Mouse (Mus musculus) midbrain, embryonic 15.5 days (tissue): Measurements from ENCODE around the gene Strip1. TPM values are rescaled to one million over a fixed set of nuclear protein-coding genes. Genes with fewer than 3 reads are reported as not detected.

Experiments
- ATAC-seq: fragments of 200-750 bp; cut with Nextera tagmentation; replicated peaks from 2 replicates; pipeline ENCODE4 v1.8.0; 2017; ENCODE audit warnings: moderate TSS enrichment
- H3K27ac ChIP-seq: fragments of 300-500 bp; sonication (generic); 2 replicates; pipeline ENCODE4 v1.5.1; 2015; ENCODE audit warnings: mild to moderate bottlenecking, inconsistent platforms
- H3K27me3 ChIP-seq: fragments of 300-500 bp; sonication (generic); replicated peaks from 2 replicates; pipeline ENCODE4 v1.6.1; 2015; ENCODE audit warnings: inconsistent platforms
- H3K36me3 ChIP-seq: fragments of 300-500 bp; sonication (generic); replicated peaks from 2 replicates; pipeline ENCODE4 v1.6.1; 2015; ENCODE audit warnings: inconsistent platforms
- H3K4me1 ChIP-seq: fragments of 300-500 bp; sonication (generic); 2 replicates; pipeline ENCODE4 v1.6.1; 2015; ENCODE audit warnings: inconsistent platforms
- H3K4me2 ChIP-seq: fragments of 300-500 bp; sonication (generic); 2 replicates; pipeline ENCODE4 v1.6.1; 2015; ENCODE audit warnings: inconsistent platforms, mild to moderate bottlenecking, moderate library complexity
- H3K4me3 ChIP-seq: fragments of 300-500 bp; sonication (generic); 2 replicates; pipeline ENCODE4 v1.5.1; 2015; ENCODE audit warnings: mild to moderate bottlenecking, inconsistent platforms
- H3K9ac ChIP-seq: fragments of 300-500 bp; sonication (generic); 2 replicates; pipeline ENCODE4 v1.6.1; 2015; ENCODE audit warnings: mild to moderate bottlenecking, inconsistent platforms
- H3K9me3 ChIP-seq: fragments of 300-500 bp; sonication (generic); 2 replicates; pipeline ENCODE4 v1.6.1; 2016; ENCODE audit warnings: inconsistent platforms
- WGBS: fragments of 180-500 bp; shearing (Covaris S2); methylation state at CpG from one replicate; pipeline ENCODE4 v1.1.7; 2015; ENCODE audit warnings: mixed read lengths; 5-methylcytosine and 5-hydroxymethylcytosine counted together
- polyA plus RNA-seq: library from polyadenylated mRNA; unstranded; fragments of >200 nt; fragmentation: Nextera tagmentation; extraction: Ambion mirVana; gene quantifications from 2 replicates; pipeline ENCODE4 v1.2.1, GENCODE M21; 2015

Gene Strip1
- polyA plus RNA-seq: 178 and 182 TPM in 2 replicates

DNA sequence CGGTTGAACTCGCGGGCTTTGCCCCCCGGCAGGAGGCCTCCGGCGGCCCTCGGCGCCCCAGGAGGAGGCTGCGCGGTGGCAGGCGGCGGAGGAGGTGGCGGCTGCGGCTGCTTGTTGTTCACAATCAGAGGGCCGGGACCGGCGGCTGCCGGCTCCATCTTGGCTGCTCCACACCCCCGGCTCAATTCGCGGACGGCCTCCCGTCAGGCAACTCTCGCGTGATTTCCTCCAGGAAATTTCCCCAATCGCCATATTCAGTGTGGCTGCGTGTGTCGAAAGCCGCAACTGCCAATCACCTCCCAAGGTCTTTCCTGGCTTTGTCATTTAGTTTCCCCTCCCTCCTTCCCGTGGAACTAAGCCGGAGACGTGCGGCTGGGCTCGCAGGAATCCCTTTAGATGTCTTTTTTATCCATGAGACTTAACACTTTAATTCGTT is at the start of gene Strip1:
TSS of gene Strip1 (minus strand) at position 172 of the 436 bp plus-strand sequence.
- Histone ChIP-seq H3K27ac (peak within 1 kb of the TSS; percentile 99), H3K4me2 (peak within 1 kb of the TSS; percentile 64), H3K36me3 (peaks cover 11% of the 10 kb centered on the region; the same call in 1 of the 2 replicates), H3K4me3 (peak within 1 kb of the TSS; percentile 98), H3K9ac (peak within 1 kb of the TSS; percentile 100), H3K4me1 (peaks cover 24% of the 10 kb centered on the region), H3K9me3 (no peaks in the 10 kb centered on the region), H3K27me3 (no peaks in the 10 kb centered on the region)
- under 1% methylated on average over 34 of the region's 35 CpGs for WGBS
- ATAC-seq: peak; percentile 97

DNA sequence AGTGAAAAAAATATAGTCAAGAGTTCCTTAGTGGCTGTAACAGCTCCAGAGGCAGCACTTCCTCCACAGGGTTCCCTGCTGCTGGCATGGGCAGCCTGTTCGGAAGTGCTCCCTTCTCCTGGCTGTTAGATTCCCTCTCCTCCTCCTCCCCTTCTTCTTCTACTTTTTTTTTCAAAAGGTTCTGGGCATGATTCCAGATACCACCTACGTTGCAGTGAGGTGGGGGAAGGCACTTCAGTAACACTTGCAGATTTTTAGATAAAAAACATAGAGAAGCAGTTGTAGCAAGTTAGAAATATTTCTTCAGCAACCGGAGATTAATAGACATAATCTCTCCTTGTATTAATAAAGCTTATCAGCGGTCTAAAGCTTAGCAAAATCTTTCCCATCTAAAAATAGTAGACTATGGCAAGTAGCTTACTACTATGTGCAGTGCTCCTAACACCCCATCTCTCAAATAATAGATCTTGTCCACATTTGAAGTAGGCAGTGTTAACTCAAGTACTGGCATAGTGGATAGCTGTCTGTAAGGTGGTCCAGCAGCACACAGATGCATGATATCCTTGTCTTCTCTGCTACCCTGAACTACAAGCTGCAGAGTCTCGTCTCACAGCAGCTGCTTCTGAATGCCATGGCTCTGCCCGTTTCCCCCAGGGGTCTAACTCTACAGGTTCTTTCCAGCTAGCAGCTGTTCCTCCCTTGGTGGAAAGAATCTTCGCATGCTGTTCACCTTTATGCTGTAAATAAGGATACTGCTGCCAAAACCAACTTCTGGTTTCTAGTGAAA is 49.5 kb upstream of the Strip1 start:
- H3K36me3 ChIP-seq: no peaks in the 10 kb centered on the region; the same call in 1 of the 2 replicates
- H3K27me3 ChIP-seq: no peaks in the 10 kb centered on the region
- H3K4me1 ChIP-seq: peaks cover 17% of the 10 kb centered on the region
- ATAC-seq: peak; percentile 54; the same call in 1 of the 2 replicates
- no peak overlapping the region for H3K4me2 ChIP-seq
- no peak overlapping the region for H3K4me3 ChIP-seq
- 32% methylated on average over 7 of the region's 7 CpGs for WGBS
- 0 out of 2 replicates have a peak overlapping the region, but pooled peaks have one; percentile 46 for H3K27ac ChIP-seq
- H3K9ac ChIP-seq: no peak overlapping the region
- no peaks in the 10 kb centered on the region for H3K9me3 ChIP-seq

DNA sequence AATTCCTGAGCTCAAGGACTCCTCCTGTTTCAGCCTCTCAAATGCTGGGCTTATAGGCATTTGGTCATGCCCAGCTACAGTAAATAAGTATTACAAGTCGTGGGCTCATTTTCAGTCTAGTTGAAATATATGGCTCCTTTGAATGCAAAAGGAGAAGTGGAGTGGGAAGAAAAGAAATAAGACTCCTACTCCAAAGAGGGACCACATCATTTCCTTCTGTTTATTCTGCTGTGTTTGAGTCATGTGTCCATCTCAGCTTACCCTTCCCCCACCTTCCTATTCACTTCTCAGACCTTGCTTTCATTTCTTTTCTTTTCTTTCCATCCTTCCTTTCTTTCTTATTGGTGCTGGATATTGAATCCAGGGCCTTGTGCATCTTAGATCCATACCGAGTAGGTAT is 40.0 kb upstream of the Strip1 start:
- Histone ChIP-seq H3K9me3 (no peaks in the 10 kb centered on the region), H3K27me3 (no peaks in the 10 kb centered on the region), H3K36me3 (peaks cover 69% of the 10 kb centered on the region), H3K27ac (no peak overlapping the region), H3K4me1 (no peaks in the 10 kb centered on the region), H3K4me2 (no peak overlapping the region), H3K4me3 (no peak overlapping the region), H3K9ac (no peak overlapping the region)
- 88% methylated on average over 2 of the region's 2 CpGs for WGBS
- ATAC-seq: no peak

DNA sequence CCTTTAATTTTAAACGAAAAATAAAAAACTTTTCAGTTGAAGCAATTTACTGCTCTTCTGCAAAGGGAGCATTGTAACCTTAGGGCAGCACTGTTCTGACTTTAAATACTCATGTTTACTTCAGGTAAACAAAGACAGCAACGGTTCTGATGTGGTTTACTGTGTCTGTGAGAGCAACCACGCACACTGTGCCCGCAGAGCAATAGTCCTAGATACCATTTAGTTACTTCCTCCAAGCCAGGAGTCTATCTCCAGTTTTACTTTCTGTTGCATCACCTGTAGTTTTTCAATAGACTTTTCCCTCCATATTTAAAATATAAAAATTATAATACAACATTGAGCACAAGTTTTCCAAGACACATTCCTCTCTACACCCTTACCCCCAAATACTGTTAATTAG is 39.0 kb upstream of the Strip1 start:
- no peak overlapping the region for H3K9ac ChIP-seq
- H3K27me3 ChIP-seq: no peaks in the 10 kb centered on the region
- H3K9me3 ChIP-seq: no peaks in the 10 kb centered on the region
- H3K4me3 ChIP-seq: no peak overlapping the region
- H3K4me2 ChIP-seq: no peak overlapping the region
- no peak for ATAC-seq
- WGBS: 93% methylated on average over 4 of the region's 4 CpGs
- no peak overlapping the region for H3K27ac ChIP-seq
- H3K4me1 ChIP-seq: no peaks in the 10 kb centered on the region
- H3K36me3 ChIP-seq: peaks cover 78% of the 10 kb centered on the region

DNA sequence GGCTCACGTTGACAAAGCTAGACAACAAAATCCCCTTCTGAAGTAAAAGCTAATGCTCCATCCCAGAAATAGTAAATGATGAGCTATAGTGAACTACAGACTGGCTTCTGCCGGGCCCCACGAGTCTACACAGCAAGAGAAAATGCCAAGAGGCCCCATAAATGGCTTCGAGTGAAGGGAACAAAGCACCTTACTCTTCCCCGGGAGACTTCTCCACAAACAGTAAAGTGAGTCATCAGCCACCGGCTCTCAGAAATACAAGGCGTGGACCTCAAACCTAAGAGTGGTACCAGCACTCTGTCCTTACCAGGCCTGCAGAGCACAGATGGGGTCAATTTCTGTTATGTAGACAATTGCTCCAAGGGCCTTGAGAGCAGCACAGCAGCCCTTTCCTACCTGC is 37.3 kb upstream of the Strip1 start:
- 94% methylated on average over 7 of the region's 7 CpGs for WGBS
- Histone ChIP-seq H3K36me3 (peaks cover 82% of the 10 kb centered on the region), H3K4me3 (no peak overlapping the region), H3K4me2 (no peak overlapping the region), H3K27ac (no peak overlapping the region), H3K9ac (no peak overlapping the region), H3K4me1 (no peaks in the 10 kb centered on the region), H3K9me3 (no peaks in the 10 kb centered on the region), H3K27me3 (no peaks in the 10 kb centered on the region)
- no peak for ATAC-seq

DNA sequence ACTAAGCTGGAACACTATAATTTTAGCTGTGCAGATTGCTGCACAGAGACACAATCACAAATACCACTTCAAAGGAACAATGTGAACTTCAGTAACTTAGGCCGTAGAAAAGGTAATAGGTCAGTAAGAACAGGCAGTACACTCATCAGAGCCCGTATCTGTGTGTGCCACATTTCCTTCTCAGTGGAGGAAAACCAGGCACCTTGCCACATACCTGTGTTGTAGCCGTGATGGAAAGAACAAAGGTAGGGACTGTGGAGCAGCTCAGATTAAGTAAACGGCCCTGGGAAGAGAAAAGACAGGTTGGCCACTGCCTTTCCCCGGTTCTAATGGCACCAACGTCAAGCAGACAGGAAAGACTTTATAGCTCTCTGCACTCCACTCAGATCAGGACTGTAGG is 35.9 kb upstream of the Strip1 start:
- Histone ChIP-seq H3K9ac (no peak overlapping the region), H3K36me3 (peaks cover 83% of the 10 kb centered on the region), H3K4me1 (no peaks in the 10 kb centered on the region), H3K27ac (no peak overlapping the region), H3K9me3 (no peaks in the 10 kb centered on the region), H3K27me3 (no peaks in the 10 kb centered on the region), H3K4me2 (no peak overlapping the region), H3K4me3 (no peak overlapping the region)
- no peak for ATAC-seq
- 90% methylated on average over 6 of the region's 6 CpGs for WGBS

DNA sequence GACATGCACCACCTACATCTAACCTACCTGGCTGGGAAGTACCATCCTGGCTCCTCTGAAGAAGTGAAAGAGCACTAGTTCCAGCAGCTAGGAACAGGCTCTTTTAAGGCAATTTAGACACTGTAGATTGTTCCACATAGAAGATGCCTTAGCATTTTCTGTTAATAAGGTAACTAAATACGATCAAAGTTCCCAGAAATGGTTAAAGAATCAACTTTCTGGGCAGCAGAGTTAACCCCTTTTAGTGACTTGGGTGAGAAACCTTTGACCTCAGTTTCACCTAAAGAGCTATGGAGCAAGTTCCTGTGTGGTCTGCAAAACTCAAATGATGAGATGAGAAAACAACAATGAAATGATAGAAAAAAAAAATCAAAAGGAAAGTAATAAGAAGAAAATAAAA is 33.1 kb upstream of the Strip1 start:
- WGBS: 100% methylated on average over 1 of the region's 1 CpGs
- Histone ChIP-seq H3K27ac (no peak overlapping the region), H3K9me3 (no peaks in the 10 kb centered on the region), H3K4me3 (no peak overlapping the region), H3K36me3 (peaks cover 85% of the 10 kb centered on the region), H3K4me1 (no peaks in the 10 kb centered on the region), H3K4me2 (no peak overlapping the region), H3K9ac (no peak overlapping the region), H3K27me3 (no peaks in the 10 kb centered on the region)
- ATAC-seq: no peak

DNA sequence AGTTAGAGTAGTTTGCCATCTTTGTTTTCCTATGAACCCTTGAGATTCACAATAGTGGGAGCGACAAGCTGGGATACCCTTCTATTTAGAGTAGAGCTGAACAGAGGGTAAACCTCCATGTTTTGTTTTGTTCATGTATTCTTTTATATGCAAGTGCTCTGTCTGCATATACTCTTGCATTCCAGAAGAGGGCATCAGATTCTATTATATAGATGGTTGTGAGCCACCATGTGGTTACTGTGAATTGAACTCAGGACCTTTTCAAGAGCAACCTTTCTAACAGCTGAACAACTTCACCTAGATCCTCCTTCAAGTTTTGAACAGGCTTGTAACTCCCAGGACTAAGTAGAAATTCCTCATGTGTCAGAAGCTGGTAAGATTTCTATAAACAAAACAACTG is 27.5 kb upstream of the Strip1 start:
- no peak for ATAC-seq
- Histone ChIP-seq H3K4me2 (no peak overlapping the region), H3K9me3 (no peaks in the 10 kb centered on the region), H3K36me3 (peaks cover 33% of the 10 kb centered on the region; the same call in 1 of the 2 replicates), H3K4me1 (no peaks in the 10 kb centered on the region), H3K27me3 (no peaks in the 10 kb centered on the region), H3K27ac (no peak overlapping the region), H3K4me3 (no peak overlapping the region), H3K9ac (no peak overlapping the region)
- 88% methylated on average over 1 of the region's 1 CpGs for whole genome bisulfite sequencing

DNA sequence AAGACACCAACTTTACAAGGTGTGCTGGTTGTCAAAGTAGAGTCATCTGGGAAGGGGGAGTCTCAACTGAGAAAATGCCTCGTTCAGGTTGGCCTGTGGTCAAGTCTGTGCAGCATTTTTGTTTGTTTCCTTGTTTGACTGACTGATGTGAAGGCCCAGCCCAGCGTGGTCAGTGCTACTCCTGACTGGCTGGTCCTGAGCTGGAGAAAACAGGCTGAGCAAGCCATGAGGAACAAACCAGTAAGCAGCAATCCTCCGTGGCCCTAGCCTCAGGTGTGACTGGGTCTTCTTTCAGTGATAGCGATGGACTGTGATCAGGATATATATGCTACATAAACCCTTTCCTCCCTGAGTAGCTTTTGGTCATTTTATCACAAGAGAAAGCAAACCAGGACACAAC is 25.4 kb upstream of the Strip1 start:
- Histone ChIP-seq H3K4me2 (no peak overlapping the region), H3K4me1 (no peaks in the 10 kb centered on the region), H3K9me3 (no peaks in the 10 kb centered on the region), H3K27me3 (no peaks in the 10 kb centered on the region), H3K4me3 (no peak overlapping the region), H3K27ac (no peak overlapping the region), H3K36me3 (peaks cover 20% of the 10 kb centered on the region; the same call in 1 of the 2 replicates), H3K9ac (no peak overlapping the region)
- no peak for ATAC-seq
- WGBS: 78% methylated on average over 4 of the region's 4 CpGs

DNA sequence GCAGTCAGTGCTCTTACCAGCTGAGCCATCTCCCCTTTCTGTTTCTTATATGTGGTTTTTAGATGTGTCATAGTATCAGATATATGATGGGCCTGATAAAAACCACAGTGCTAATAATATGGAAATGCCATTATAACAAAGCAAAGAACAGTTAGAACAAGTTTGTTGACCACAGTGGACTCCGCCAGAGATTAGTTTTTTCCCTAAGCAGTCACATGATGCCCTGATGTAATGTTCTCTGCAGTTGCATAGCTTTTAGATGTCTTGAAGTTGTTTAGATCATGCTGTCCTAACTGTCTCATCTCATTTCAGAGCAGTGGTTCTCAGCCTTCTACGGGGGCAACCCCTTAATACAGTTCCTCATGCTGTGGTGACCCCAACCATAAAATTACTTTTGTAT is 24.7 kb upstream of the Strip1 start:
- H3K4me1 ChIP-seq: no peaks in the 10 kb centered on the region
- no peak overlapping the region for H3K9ac ChIP-seq
- no peak overlapping the region for H3K4me2 ChIP-seq
- no peaks in the 10 kb centered on the region for H3K9me3 ChIP-seq
- no peak overlapping the region for H3K4me3 ChIP-seq
- 97% methylated on average over 2 of the region's 2 CpGs for WGBS
- ATAC-seq: no peak
- no peak overlapping the region for H3K27ac ChIP-seq
- H3K27me3 ChIP-seq: no peaks in the 10 kb centered on the region
- peaks cover 15% of the 10 kb centered on the region; the same call in 1 of the 2 replicates for H3K36me3 ChIP-seq

DNA sequence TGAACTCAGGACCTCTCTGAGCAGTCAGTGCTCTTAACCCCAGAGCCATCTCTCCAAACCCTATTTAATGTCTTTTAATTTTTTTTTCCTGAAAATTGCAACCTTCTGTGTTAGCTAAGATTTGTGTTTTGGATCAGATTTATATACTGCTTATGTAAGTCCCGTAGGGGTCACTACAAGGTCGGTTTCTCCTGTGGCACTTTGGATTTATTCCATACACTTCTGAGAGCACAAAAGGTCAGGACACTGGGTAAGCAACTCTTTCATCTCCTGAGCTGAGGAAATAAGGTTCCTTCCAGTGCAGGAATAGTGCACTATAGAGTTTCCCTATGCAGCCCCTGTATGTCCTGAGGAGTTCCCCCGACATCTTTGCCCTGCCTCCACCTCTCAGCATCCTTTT is 24.0 kb upstream of the Strip1 start:
- ATAC-seq: no peak
- no peaks in the 10 kb centered on the region for H3K9me3 ChIP-seq
- H3K27me3 ChIP-seq: no peaks in the 10 kb centered on the region
- H3K4me3 ChIP-seq: no peak overlapping the region
- peaks cover 9% of the 10 kb centered on the region; the same call in 1 of the 2 replicates for H3K36me3 ChIP-seq
- no peak overlapping the region for H3K27ac ChIP-seq
- H3K4me2 ChIP-seq: no peak overlapping the region
- H3K4me1 ChIP-seq: no peaks in the 10 kb centered on the region
- H3K9ac ChIP-seq: no peak overlapping the region
- 86% methylated on average over 3 of the region's 3 CpGs for WGBS

DNA sequence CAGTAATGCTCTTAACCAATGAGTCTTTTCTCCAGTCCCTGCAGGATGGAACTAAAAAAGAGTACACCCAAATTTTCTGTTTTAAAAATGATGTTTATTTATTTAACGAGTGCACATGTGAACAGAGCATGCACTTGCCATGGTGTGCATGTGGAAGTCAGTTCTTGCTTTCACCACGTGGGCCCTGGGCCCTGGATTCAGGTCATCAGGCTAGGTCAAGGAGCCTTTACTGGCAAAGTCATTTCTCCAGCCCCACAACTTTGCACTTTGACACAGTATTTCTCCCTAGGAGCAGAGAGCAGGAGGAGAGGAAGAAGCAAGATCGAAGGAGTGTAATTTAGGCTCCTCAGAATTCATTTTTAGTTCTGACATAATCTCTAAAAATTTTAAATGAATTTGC is 23.4 kb upstream of the Strip1 start:
- Histone ChIP-seq H3K9ac (no peak overlapping the region), H3K4me3 (no peak overlapping the region), H3K4me1 (no peaks in the 10 kb centered on the region), H3K27me3 (no peaks in the 10 kb centered on the region), H3K27ac (no peak overlapping the region), H3K36me3 (peaks cover 2% of the 10 kb centered on the region; the same call in 1 of the 2 replicates), H3K4me2 (no peak overlapping the region), H3K9me3 (no peaks in the 10 kb centered on the region)
- WGBS: 88% methylated on average over 3 of the region's 3 CpGs
- no peak for ATAC-seq

DNA sequence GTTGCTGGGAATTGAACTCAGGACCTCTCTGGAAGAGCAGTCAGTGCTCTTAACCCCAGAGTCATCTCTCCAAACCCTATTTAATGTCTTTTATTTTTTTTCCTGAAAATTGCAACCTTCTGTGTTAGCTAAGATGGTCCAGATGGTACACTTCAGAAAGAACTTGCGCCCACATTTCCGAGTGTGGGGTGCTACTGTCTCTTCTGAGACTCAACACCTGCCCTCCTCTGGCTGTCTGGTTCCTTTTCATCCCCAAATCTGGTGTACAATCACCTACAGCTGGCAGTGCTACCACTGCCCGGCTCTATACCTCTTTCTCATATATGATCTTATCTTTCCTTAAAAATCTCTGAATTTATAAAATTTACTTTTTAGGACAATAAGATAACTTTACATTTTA is 21.5 kb upstream of the Strip1 start:
- Histone ChIP-seq H3K9me3 (no peaks in the 10 kb centered on the region), H3K4me2 (no peak overlapping the region), H3K36me3 (no peaks in the 10 kb centered on the region), H3K27me3 (no peaks in the 10 kb centered on the region), H3K4me3 (no peak overlapping the region), H3K4me1 (no peaks in the 10 kb centered on the region), H3K9ac (no peak overlapping the region), H3K27ac (no peak overlapping the region)
- no peak for ATAC-seq
- 96% methylated on average over 3 of the region's 3 CpGs for WGBS
